Mouse (Mus musculus) kidney, embryonic 16.5 days (tissue): ENCODE results near the gene Pde3b. TPM values are rescaled to one million over a fixed set of nuclear protein-coding genes. Genes with fewer than 3 reads are reported as not detected.

Source experiments
- ATAC-seq: fragments of 200-750 bp; cut with Nextera tagmentation; 2 replicates; pipeline ENCODE4 v1.8.0; 2017; ENCODE audit warnings: moderate TSS enrichment; ENCODE audit not compliant: low FRiP score, low TSS enrichment
- H3K27ac ChIP-seq: fragments of 300-500 bp; sonication (generic); 2 replicates; pipeline ENCODE4 v1.5.1; 2014; ENCODE audit warnings: low read length
- H3K27me3 ChIP-seq: fragments of 300-500 bp; sonication (generic); 2 replicates; pipeline ENCODE4 v1.6.1; 2014; ENCODE audit warnings: low read length, control low read depth, mixed read lengths; ENCODE audit not compliant: insufficient read depth
- H3K36me3 ChIP-seq: fragments of 300-500 bp; sonication (generic); 2 replicates; pipeline ENCODE4 v1.6.1; 2014; ENCODE audit warnings: low read length, control low read depth, mixed read lengths; ENCODE audit not compliant: insufficient read depth
- H3K4me1 ChIP-seq: fragments of 300-500 bp; sonication (generic); 2 replicates; pipeline ENCODE4 v1.6.1; 2014; ENCODE audit warnings: low read length, control low read depth, mixed read lengths; ENCODE audit not compliant: insufficient read depth
- H3K4me2 ChIP-seq: fragments of 300-500 bp; sonication (generic); replicated peaks from 2 replicates; pipeline ENCODE4 v1.6.1; 2014; ENCODE audit warnings: low read depth, low read length
- H3K4me3 ChIP-seq: fragments of 300-500 bp; sonication (generic); 2 replicates; pipeline ENCODE4 v1.5.1; 2014; ENCODE audit warnings: mild to moderate bottlenecking, low read length
- H3K9ac ChIP-seq: fragments of 300-500 bp; sonication (generic); replicated peaks from 2 replicates; pipeline ENCODE4 v1.6.1; 2014; ENCODE audit warnings: low read length
- H3K9me3 ChIP-seq: fragments of 300-500 bp; sonication (generic); 2 replicates; pipeline ENCODE4 v1.6.1; 2016; ENCODE audit warnings: low read length, control low read depth
- WGBS: fragments of 180-500 bp; shearing (Covaris S2); extraction: QIAGEN DNeasy Blood & Tissue Kit; methylation state at CpG from one replicate; pipeline ENCODE4 v1.1.7; 2014; 5-methylcytosine and 5-hydroxymethylcytosine counted together
- polyA plus RNA-seq: library from polyadenylated mRNA; unstranded; fragments of >200 nt; fragmentation: Nextera tagmentation; extraction: Ambion mirVana; gene quantifications from 2 replicates; pipeline ENCODE4 v1.2.1, GENCODE M21; 2015

The Pde3b gene
- polyA plus RNA-seq, 1 experiment from 2014 or later, result 3.5 TPM

DNA sequence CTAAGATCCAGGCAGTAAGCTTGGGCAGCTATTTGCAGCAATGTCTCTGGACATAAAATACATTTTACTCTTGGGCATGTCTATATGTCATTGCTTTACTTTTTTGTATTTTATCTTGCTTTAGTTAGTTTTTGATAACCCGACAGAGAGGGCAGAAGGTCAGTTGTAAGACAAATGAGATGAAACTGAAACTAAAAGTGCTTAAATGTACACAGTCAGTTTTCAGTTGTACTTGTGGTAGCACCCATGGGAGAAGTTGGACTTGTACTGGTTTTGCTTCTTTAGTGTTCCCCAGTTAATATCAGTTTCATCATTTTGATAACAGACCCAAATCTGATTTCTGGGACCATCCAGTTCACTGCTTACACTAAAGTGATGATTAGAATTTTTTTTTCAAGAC is 24.6 kb downstream of the Pde3b start:
- ATAC-seq, result no peak
- Histone ChIP-seq H3K27me3 (no peaks in the 10 kb centered on the region), H3K9me3 (no peaks in the 10 kb centered on the region), H3K9ac (no peak overlapping the region), H3K36me3 (no peaks in the 10 kb centered on the region), H3K4me2 (no peak overlapping the region), H3K4me3 (no peak overlapping the region), H3K27ac (no peak overlapping the region), H3K4me1 (no peaks in the 10 kb centered on the region)
- WGBS, result 78% methylated on average over 1 of the region's 1 CpGs

DNA sequence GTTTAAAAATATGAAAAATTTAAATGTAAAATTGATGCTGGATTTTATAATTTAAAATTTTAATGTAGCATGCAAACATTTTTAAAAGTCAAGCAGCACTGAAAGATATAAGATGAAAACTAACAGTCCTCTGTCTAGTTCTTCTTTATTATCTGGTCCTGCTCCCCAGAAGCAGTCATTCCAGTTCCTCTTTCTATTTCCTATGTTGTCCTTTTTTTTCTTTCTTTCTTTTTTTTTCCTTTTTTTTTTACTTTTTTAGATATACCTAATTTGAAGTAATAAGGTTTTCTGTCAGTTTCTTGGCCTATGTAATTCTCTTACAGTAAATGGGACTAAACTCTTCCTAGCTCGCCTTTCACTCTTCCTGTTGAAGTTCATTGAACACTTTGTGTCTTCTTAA is 25.4 kb downstream of the Pde3b start:
- no peaks in the 10 kb centered on the region for H3K27me3 ChIP-seq
- 100% methylated on average over 1 of the region's 1 CpGs for WGBS
- no peak overlapping the region for H3K4me3 ChIP-seq

GRCm38 (mm10) chr7:114452876-114453275 is 37.8 kb downstream of the Pde3b start:
- no peak overlapping the region for H3K4me2 ChIP-seq
- no peak overlapping the region for H3K9ac ChIP-seq
- WGBS, result 56% methylated on average over 3 of the region's 3 CpGs
- no peaks in the 10 kb centered on the region for H3K36me3 ChIP-seq
- no peaks in the 10 kb centered on the region for H3K27me3 ChIP-seq
- no peak for ATAC-seq
- H3K9me3 ChIP-seq, result no peaks in the 10 kb centered on the region
- no peak overlapping the region for H3K27ac ChIP-seq
- no peak overlapping the region for H3K4me3 ChIP-seq
- H3K4me1 ChIP-seq, result no peaks in the 10 kb centered on the region

More for the DNA sequence above, 25.4 kb downstream of the Pde3b start:
- Histone ChIP-seq H3K9ac (no peak overlapping the region), H3K4me2 (no peak overlapping the region), H3K9me3 (no peaks in the 10 kb centered on the region), H3K36me3 (no peaks in the 10 kb centered on the region), H3K27ac (no peak overlapping the region), H3K4me1 (no peaks in the 10 kb centered on the region)
- ATAC-seq, result no peak

DNA sequence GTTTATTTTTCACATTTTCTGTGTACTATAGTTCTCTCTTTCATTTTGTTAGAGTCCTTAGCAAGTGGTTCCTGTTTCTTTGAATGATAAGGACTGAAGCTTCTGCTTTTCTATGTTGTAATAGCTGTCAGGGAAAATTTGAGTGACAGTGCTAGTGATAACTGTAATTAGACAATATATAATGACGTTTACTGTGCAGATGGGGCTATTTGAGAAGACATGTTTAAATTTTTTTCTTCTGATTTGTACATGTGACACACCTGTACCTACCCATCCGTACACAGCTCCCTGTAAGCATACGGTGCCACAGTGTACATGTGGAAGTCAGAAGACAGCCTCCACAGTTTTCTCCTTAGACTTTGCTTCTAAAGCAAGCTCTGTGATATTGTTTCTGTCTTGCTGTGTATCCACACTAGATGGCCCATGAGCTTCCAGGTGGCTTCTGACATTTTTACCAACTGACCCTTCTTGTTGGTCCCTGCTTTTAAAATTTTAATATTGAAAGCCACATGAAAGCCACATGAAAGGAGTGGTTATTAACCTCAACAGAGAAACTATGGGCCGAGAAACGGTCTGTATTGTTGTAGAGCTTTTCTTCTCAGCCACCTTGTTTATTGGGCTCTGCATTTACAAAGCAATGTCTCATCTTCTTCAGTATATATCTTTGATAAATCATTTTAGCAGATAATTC is 38.4 kb downstream of the Pde3b start:
- H3K4me1 ChIP-seq, result no peaks in the 10 kb centered on the region
- no peak overlapping the region for H3K9ac ChIP-seq
- 85% methylated on average over 5 of the region's 5 CpGs for WGBS
- no peaks in the 10 kb centered on the region for H3K36me3 ChIP-seq
- H3K27ac ChIP-seq, result no peak overlapping the region
- no peak overlapping the region for H3K4me2 ChIP-seq
- H3K9me3 ChIP-seq, result no peaks in the 10 kb centered on the region
- no peak overlapping the region for H3K4me3 ChIP-seq
- no peaks in the 10 kb centered on the region for H3K27me3 ChIP-seq
- no peak for ATAC-seq

GRCm38 (mm10) chr7:114454858-114455257 is 39.8 kb downstream of the Pde3b start:
- Histone ChIP-seq H3K9me3 (no peaks in the 10 kb centered on the region), H3K9ac (no peak overlapping the region), H3K4me1 (no peaks in the 10 kb centered on the region), H3K27ac (no peak overlapping the region), H3K4me3 (no peak overlapping the region), H3K27me3 (no peaks in the 10 kb centered on the region), H3K36me3 (no peaks in the 10 kb centered on the region), H3K4me2 (no peak overlapping the region)
- WGBS, result 73% methylated on average over 1 of the region's 1 CpGs
- ATAC-seq, result no peak

DNA sequence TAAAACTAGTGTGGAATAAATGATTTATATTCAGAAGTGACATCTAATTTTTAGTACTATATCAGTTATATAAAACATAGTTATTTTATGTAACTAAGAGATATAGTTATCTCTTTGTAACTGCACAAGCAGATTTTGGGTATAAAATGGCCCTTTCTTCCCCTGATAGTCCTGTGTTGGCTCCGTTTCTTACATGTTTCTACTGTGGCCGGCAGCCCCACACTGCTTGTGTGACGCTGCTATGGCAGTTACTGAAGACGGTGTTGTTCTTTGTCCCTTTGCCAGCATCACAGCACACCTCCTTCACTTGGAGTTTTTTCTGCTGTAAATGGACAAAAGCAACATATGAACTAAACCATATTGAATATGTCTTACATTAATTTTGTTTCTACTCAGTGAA is 41.8 kb downstream of the Pde3b start:
- Histone ChIP-seq H3K4me2 (no peak overlapping the region), H3K27me3 (no peaks in the 10 kb centered on the region), H3K36me3 (no peaks in the 10 kb centered on the region), H3K27ac (no peak overlapping the region), H3K9ac (no peak overlapping the region), H3K4me3 (no peak overlapping the region), H3K9me3 (no peaks in the 10 kb centered on the region), H3K4me1 (no peaks in the 10 kb centered on the region)
- 58% methylated on average over 4 of the region's 4 CpGs for WGBS
- ATAC-seq, result no peak

- 68% methylated on average over 1 of the region's 1 CpGs for WGBS
- Histone ChIP-seq H3K4me3 (no peak overlapping the region), H3K27ac (no peak overlapping the region), H3K9ac (no peak overlapping the region), H3K4me1 (no peaks in the 10 kb centered on the region), H3K4me2 (no peak overlapping the region), H3K36me3 (no peaks in the 10 kb centered on the region), H3K27me3 (no peaks in the 10 kb centered on the region), H3K9me3 (no peaks in the 10 kb centered on the region)
- no peak for ATAC-seq
These were observed 44.8 kb downstream of the Pde3b start for GRCm38 (mm10) chr7:114459909-114460308.

DNA sequence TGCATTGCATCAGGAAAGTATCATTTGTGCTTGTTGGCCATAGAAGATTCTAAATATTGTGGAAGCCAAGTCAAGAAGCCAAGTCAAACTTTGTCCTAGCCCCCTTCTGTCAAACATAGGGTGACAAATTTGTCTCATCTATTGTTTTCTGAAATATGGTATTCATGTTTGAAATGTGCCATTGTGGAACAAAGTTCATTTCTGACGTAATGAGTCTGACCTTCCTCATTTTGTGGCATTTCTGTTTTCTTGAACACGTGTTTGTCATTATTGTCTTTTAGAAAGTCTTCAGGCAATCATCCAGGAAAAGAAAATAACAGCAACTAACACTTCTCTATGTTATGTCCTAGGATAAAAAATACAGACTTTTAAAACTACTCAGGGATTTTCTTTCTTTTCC is 46.6 kb downstream of the Pde3b start:
- Histone ChIP-seq H3K27me3 (no peaks in the 10 kb centered on the region), H3K4me1 (no peaks in the 10 kb centered on the region), H3K27ac (no peak overlapping the region), H3K4me2 (no peak overlapping the region), H3K9me3 (no peaks in the 10 kb centered on the region), H3K36me3 (no peaks in the 10 kb centered on the region), H3K4me3 (no peak overlapping the region), H3K9ac (no peak overlapping the region)
- ATAC-seq, result no peak
- 72% methylated on average over 2 of the region's 2 CpGs for WGBS

DNA sequence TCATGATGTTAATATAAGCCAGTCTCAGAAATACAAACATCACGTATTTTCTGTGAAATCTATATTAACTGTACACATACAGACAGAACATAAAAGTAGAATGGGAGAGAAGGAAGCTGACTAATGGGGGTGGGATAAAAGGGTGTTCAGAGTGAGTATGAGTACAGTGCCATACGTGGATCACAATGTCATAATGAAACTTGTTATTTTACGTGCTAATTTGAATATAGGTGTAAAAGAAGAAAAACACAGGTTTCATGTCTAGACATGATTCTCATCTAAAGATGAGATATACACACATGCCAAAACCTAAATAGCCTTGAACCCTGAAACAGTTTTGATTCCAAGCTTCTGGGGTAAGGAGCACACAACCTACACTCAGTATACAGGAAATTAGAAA is 51.3 kb downstream of the Pde3b start:
- WGBS, result 87% methylated on average over 3 of the region's 3 CpGs
- Histone ChIP-seq H3K9ac (no peak overlapping the region), H3K27me3 (no peaks in the 10 kb centered on the region), H3K27ac (no peak overlapping the region), H3K4me2 (no peak overlapping the region), H3K4me1 (no peaks in the 10 kb centered on the region), H3K36me3 (no peaks in the 10 kb centered on the region), H3K9me3 (no peaks in the 10 kb centered on the region), H3K4me3 (no peak overlapping the region)
- no peak for ATAC-seq

- Histone ChIP-seq H3K4me1 (no peaks in the 10 kb centered on the region), H3K27me3 (no peaks in the 10 kb centered on the region), H3K27ac (no peak overlapping the region), H3K4me2 (no peak overlapping the region), H3K36me3 (no peaks in the 10 kb centered on the region), H3K4me3 (no peak overlapping the region), H3K9ac (no peak overlapping the region), H3K9me3 (no peaks in the 10 kb centered on the region)
- no peak for ATAC-seq
- 59% methylated on average over 2 of the region's 2 CpGs for WGBS
These were observed 57.4 kb downstream of the Pde3b start for GRCm38 (mm10) chr7:114472471-114472870.
